Mouse (Mus musculus) heart, embryonic 10.5 days (tissue): ENCODE measurements around the gene Zfp335. TPM values are rescaled to one million over a fixed set of nuclear protein-coding genes. Genes with fewer than 3 reads are reported as not detected.

Experiments used
- DNase-seq: peaks from one replicate; pipeline ENCODE4 v3.0.0-alpha.2; 2017; ENCODE audit warnings: low spot score
- H3K27ac ChIP-seq: fragments of 300-500 bp; sonication (generic); 2 replicates; pipeline ENCODE4 v1.5.1; 2016; ENCODE audit warnings: mild to moderate bottlenecking
- H3K27me3 ChIP-seq: fragments of 300-500 bp; sonication (generic); 2 replicates; pipeline ENCODE4 v1.6.1; 2016; ENCODE audit warnings: mild to moderate bottlenecking; ENCODE audit not compliant: poor library complexity, insufficient read depth, severe bottlenecking
- H3K36me3 ChIP-seq: fragments of 300-500 bp; sonication (generic); 2 replicates; pipeline ENCODE4 v1.6.1; 2016; ENCODE audit warnings: mild to moderate bottlenecking, moderate library complexity
- H3K4me1 ChIP-seq: fragments of 300-500 bp; sonication (generic); 2 replicates; pipeline ENCODE4 v1.6.1; 2016; ENCODE audit warnings: mild to moderate bottlenecking
- H3K4me3 ChIP-seq: fragments of 300-500 bp; sonication (generic); 2 replicates; pipeline ENCODE4 v1.5.1; 2016; ENCODE audit warnings: mild to moderate bottlenecking, moderate library complexity
- H3K9me3 ChIP-seq: fragments of 300-500 bp; sonication (generic); 2 replicates; pipeline ENCODE4 v1.6.1; 2016; ENCODE audit warnings: mild to moderate bottlenecking, moderate library complexity
- WGBS: fragments of 180-500 bp; shearing (Covaris S2); methylation state at CpG from one replicate; pipeline ENCODE4 v1.1.7; 2016; 5-methylcytosine and 5-hydroxymethylcytosine counted together
- polyA plus RNA-seq: library from polyadenylated mRNA; unstranded; fragments of >200 nt; fragmentation: Nextera tagmentation; extraction: Ambion mirVana; gene quantifications from 2 replicates; pipeline ENCODE4 v1.2.1, GENCODE M21; 2016

Gene Zfp335
- polyA plus RNA-seq, 1 experiment from 2014 or later, result 13.5 TPM

GRCm38 (mm10) chr2:164899723-164900459 is 11.7 kb downstream of the Zfp335 start:
- Histone ChIP-seq H3K4me1 (no peaks in the 10 kb centered on the region), H3K4me3 (no peak overlapping the region), H3K9me3 (no peaks in the 10 kb centered on the region), H3K27ac (no peak overlapping the region), H3K36me3 (peaks cover 100% of the 10 kb centered on the region), H3K27me3 (no peaks in the 10 kb centered on the region)
- WGBS, result 94% methylated on average over 16 of the region's 16 CpGs
- no peak for DNase-seq

- H3K4me3 ChIP-seq, result no peak overlapping the region
- DNase-seq, result no peak
- no peaks in the 10 kb centered on the region for H3K9me3 ChIP-seq
- H3K27me3 ChIP-seq, result no peaks in the 10 kb centered on the region
- H3K27ac ChIP-seq, result no peak overlapping the region
- no peaks in the 10 kb centered on the region for H3K4me1 ChIP-seq
- 90% methylated on average over 15 of the region's 15 CpGs for WGBS
- peaks cover 100% of the 10 kb centered on the region for H3K36me3 ChIP-seq
Measured at GRCm38 (mm10) chr2:164899034-164899433, 12.5 kb downstream of the Zfp335 start.

- Histone ChIP-seq H3K4me3 (no peak overlapping the region), H3K4me1 (no peaks in the 10 kb centered on the region), H3K36me3 (peaks cover 100% of the 10 kb centered on the region), H3K27ac (no peak overlapping the region), H3K27me3 (no peaks in the 10 kb centered on the region), H3K9me3 (no peaks in the 10 kb centered on the region)
- DNase-seq, result no peak
- WGBS, result 91% methylated on average over 7 of the region's 7 CpGs
Measured at GRCm38 (mm10) chr2:164898008-164898407, 13.5 kb downstream of the Zfp335 start.

- 90% methylated on average over 6 of the region's 6 CpGs for WGBS
- no peaks in the 10 kb centered on the region for H3K27me3 ChIP-seq
- no peak overlapping the region for H3K4me3 ChIP-seq
- H3K9me3 ChIP-seq, result no peaks in the 10 kb centered on the region
- peaks cover 100% of the 10 kb centered on the region for H3K36me3 ChIP-seq
- no peak for DNase-seq
- H3K27ac ChIP-seq, result no peak overlapping the region
- no peaks in the 10 kb centered on the region for H3K4me1 ChIP-seq
Measured at GRCm38 (mm10) chr2:164895885-164896284, 15.7 kb downstream of the Zfp335 start.

GRCm38 (mm10) chr2:164894644-164895043 is 16.9 kb downstream of the Zfp335 start:
- H3K4me1 ChIP-seq, result no peaks in the 10 kb centered on the region
- H3K4me3 ChIP-seq, result no peak overlapping the region
- no peak for DNase-seq
- H3K27me3 ChIP-seq, result no peaks in the 10 kb centered on the region
- H3K9me3 ChIP-seq, result no peaks in the 10 kb centered on the region
- H3K36me3 ChIP-seq, result peaks cover 100% of the 10 kb centered on the region
- WGBS, result 84% methylated on average over 1 of the region's 1 CpGs
- H3K27ac ChIP-seq, result no peak overlapping the region

GRCm38 (mm10) chr2:164894048-164894447 is 17.5 kb downstream of the Zfp335 start:
- H3K9me3 ChIP-seq, result no peaks in the 10 kb centered on the region
- no peak overlapping the region for H3K27ac ChIP-seq
- H3K4me3 ChIP-seq, result no peak overlapping the region
- H3K4me1 ChIP-seq, result peaks cover 5% of the 10 kb centered on the region; the same call in 1 of the 2 replicates
- no peaks in the 10 kb centered on the region for H3K27me3 ChIP-seq
- H3K36me3 ChIP-seq, result peaks cover 100% of the 10 kb centered on the region
- DNase-seq, result no peak
- 72% methylated on average over 5 of the region's 5 CpGs for WGBS

GRCm38 (mm10) chr2:164892696-164893216 is 18.8 kb downstream of the Zfp335 start:
- peaks cover 100% of the 10 kb centered on the region for H3K36me3 ChIP-seq
- no peak overlapping the region for H3K4me3 ChIP-seq
- 97% methylated on average over 6 of the region's 6 CpGs for WGBS
- peaks cover 6% of the 10 kb centered on the region; the same call in 1 of the 2 replicates for H3K4me1 ChIP-seq
- DNase-seq, result no peak
- no peaks in the 10 kb centered on the region for H3K27me3 ChIP-seq
- H3K9me3 ChIP-seq, result no peaks in the 10 kb centered on the region
- no peak overlapping the region for H3K27ac ChIP-seq

GRCm38 (mm10) chr2:164891908-164892695 is 19.5 kb downstream of the Zfp335 start:
- H3K4me1 ChIP-seq, result peaks cover 6% of the 10 kb centered on the region; the same call in 1 of the 2 replicates
- no peak overlapping the region for H3K4me3 ChIP-seq
- no peaks in the 10 kb centered on the region for H3K9me3 ChIP-seq
- no peaks in the 10 kb centered on the region for H3K27me3 ChIP-seq
- WGBS, result 85% methylated on average over 15 of the region's 15 CpGs
- no peak for DNase-seq
- no peak overlapping the region for H3K27ac ChIP-seq
- H3K36me3 ChIP-seq, result peaks cover 100% of the 10 kb centered on the region

GRCm38 (mm10) chr2:164891056-164891834 is 20.3 kb downstream of the Zfp335 start:
- H3K4me1 ChIP-seq, result peaks cover 6% of the 10 kb centered on the region; the same call in 1 of the 2 replicates
- no peak overlapping the region for H3K27ac ChIP-seq
- no peak for DNase-seq
- H3K4me3 ChIP-seq, result no peak overlapping the region
- 86% methylated on average over 13 of the region's 13 CpGs for WGBS
- no peaks in the 10 kb centered on the region for H3K27me3 ChIP-seq
- H3K9me3 ChIP-seq, result no peaks in the 10 kb centered on the region
- H3K36me3 ChIP-seq, result peaks cover 100% of the 10 kb centered on the region

- H3K4me3 ChIP-seq, result no peak overlapping the region
- H3K27ac ChIP-seq, result no peak overlapping the region
- H3K9me3 ChIP-seq, result no peaks in the 10 kb centered on the region
- DNase-seq, result no peak
- peaks cover 100% of the 10 kb centered on the region for H3K36me3 ChIP-seq
- H3K4me1 ChIP-seq, result peaks cover 6% of the 10 kb centered on the region; the same call in 1 of the 2 replicates
- 92% methylated on average over 24 of the region's 24 CpGs for WGBS
- no peaks in the 10 kb centered on the region for H3K27me3 ChIP-seq
Measured at GRCm38 (mm10) chr2:164890411-164891049, 21.0 kb downstream of the Zfp335 start.

- H3K9me3 ChIP-seq, result no peaks in the 10 kb centered on the region
- WGBS, result 85% methylated on average over 2 of the region's 2 CpGs
- H3K4me3 ChIP-seq, result no peak overlapping the region
- no peak overlapping the region for H3K27ac ChIP-seq
- H3K36me3 ChIP-seq, result peaks cover 100% of the 10 kb centered on the region
- H3K27me3 ChIP-seq, result no peaks in the 10 kb centered on the region
- no peak for DNase-seq
- H3K4me1 ChIP-seq, result peaks cover 6% of the 10 kb centered on the region; the same call in 1 of the 2 replicates
Measured at GRCm38 (mm10) chr2:164889960-164890359, 21.6 kb downstream of the Zfp335 start.

GRCm38 (mm10) chr2:164888996-164889395 is 22.6 kb downstream of the Zfp335 start:
- Histone ChIP-seq H3K4me3 (no peak overlapping the region), H3K4me1 (peaks cover 6% of the 10 kb centered on the region; the same call in 1 of the 2 replicates), H3K27me3 (no peaks in the 10 kb centered on the region), H3K27ac (peak overlapping the region; percentile 29; the same call in 1 of the 2 replicates), H3K9me3 (no peaks in the 10 kb centered on the region), H3K36me3 (peaks cover 100% of the 10 kb centered on the region)
- WGBS, result 84% methylated on average over 12 of the region's 12 CpGs
- DNase-seq, result no peak
